Mouse (Mus musculus) lung, embryonic 14.5 days (tissue): ENCODE results near the gene Prickle2. TPM values are rescaled to one million over a fixed set of nuclear protein-coding genes. Genes with fewer than 3 reads are reported as not detected.
A peak's percentile ranks its signal among the peaks of the same experiment; 100 is the strongest.

Experiments used
- ATAC-seq: fragments of 200-750 bp; cut with Nextera tagmentation; 2 replicates; pipeline ENCODE4 v1.8.0; 2017; ENCODE audit warnings: mild to moderate bottlenecking, moderate TSS enrichment, moderate library complexity; ENCODE audit not compliant: insufficient read depth
- DNase-seq: peaks from one replicate; pipeline ENCODE4 v3.0.0-alpha.2; 2015
- H3K27ac ChIP-seq: fragments of 300-500 bp; sonication (generic); 2 replicates; pipeline ENCODE4 v1.5.1; 2014; ENCODE audit warnings: low read depth, mild to moderate bottlenecking, moderate library complexity
- H3K27me3 ChIP-seq: fragments of 300-500 bp; sonication (generic); 2 replicates; pipeline ENCODE4 v1.6.1; 2014; ENCODE audit warnings: low read length, control low read depth; ENCODE audit not compliant: insufficient read depth
- H3K36me3 ChIP-seq: fragments of 300-500 bp; sonication (generic); 2 replicates; pipeline ENCODE4 v1.6.1; 2014; ENCODE audit warnings: control low read depth; ENCODE audit not compliant: insufficient read depth
- H3K4me1 ChIP-seq: fragments of 300-500 bp; sonication (generic); 2 replicates; pipeline ENCODE4 v1.6.1; 2014; ENCODE audit warnings: antibody characterized with exemption, control low read depth; ENCODE audit not compliant: insufficient read depth
- H3K4me2 ChIP-seq: fragments of 300-500 bp; sonication (generic); 2 replicates; pipeline ENCODE4 v1.6.1; 2014; ENCODE audit warnings: mild to moderate bottlenecking
- H3K4me3 ChIP-seq: fragments of 300-500 bp; sonication (generic); 2 replicates; pipeline ENCODE4 v1.5.1; 2014; ENCODE audit warnings: low read depth, low read length
- H3K9ac ChIP-seq: fragments of 300-500 bp; sonication (generic); 2 replicates; pipeline ENCODE4 v1.6.1; 2014
- H3K9me3 ChIP-seq: fragments of 300-500 bp; sonication (generic); 2 replicates; pipeline ENCODE4 v1.6.1; 2016; ENCODE audit warnings: low read depth, low read length, control low read depth
- CTCF ChIP-seq: IDR thresholded peaks from 2 replicates; pipeline ENCODE4 v1.5.1; 2016; ENCODE audit warnings: antibody characterized with exemption, low read depth
- WGBS: fragments of 180-500 bp; shearing (Covaris S2); extraction: QIAGEN DNeasy Blood & Tissue Kit; methylation state at CpG from one replicate; pipeline ENCODE4 v1.1.7; 2014; 5-methylcytosine and 5-hydroxymethylcytosine counted together
- polyA plus RNA-seq: library from polyadenylated mRNA; unstranded; fragments of >200 nt; fragmentation: Nextera tagmentation; extraction: Ambion mirVana; gene quantifications from 2 replicates; pipeline ENCODE4 v1.2.1, GENCODE M21; 2014

The Prickle2 gene
- polyA plus RNA-seq, 1 experiment from 2014 or later: 11.0 TPM

- no peaks in the 10 kb centered on the region for H3K9me3 ChIP-seq
- no peaks in the 10 kb centered on the region for H3K36me3 ChIP-seq
- no peak for TF ChIP-seq CTCF
- WGBS: 76% methylated on average over 5 of the region's 5 CpGs
- H3K9ac ChIP-seq: no peak overlapping the region
- no peaks in the 10 kb centered on the region for H3K27me3 ChIP-seq
- no peak overlapping the region for H3K4me3 ChIP-seq
- ATAC-seq: no peak
- DNase-seq: no peak
- H3K4me2 ChIP-seq: no peak overlapping the region
- no peak overlapping the region for H3K27ac ChIP-seq
- H3K4me1 ChIP-seq: no peaks in the 10 kb centered on the region
Observed at GRCm38 (mm10) chr6:92670518-92671147, 35.3 kb downstream of the Prickle2 start.

GRCm38 (mm10) chr6:92669623-92670022 lies 36.3 kb downstream of the Prickle2 start:
- no peak for DNase-seq
- ATAC-seq: no peak
- TF ChIP-seq CTCF: peak; percentile 9; the same call in 1 of the 2 replicates
- H3K27me3 ChIP-seq: no peaks in the 10 kb centered on the region
- H3K4me3 ChIP-seq: no peak overlapping the region
- WGBS: 84% methylated on average over 3 of the region's 3 CpGs
- no peak overlapping the region for H3K4me2 ChIP-seq
- H3K4me1 ChIP-seq: 0 out of 2 replicates have a peak, but pooled peaks cover 3% of the 10 kb centered on the region
- H3K9me3 ChIP-seq: no peaks in the 10 kb centered on the region
- no peaks in the 10 kb centered on the region for H3K36me3 ChIP-seq
- H3K9ac ChIP-seq: no peak overlapping the region
- no peak overlapping the region for H3K27ac ChIP-seq

GRCm38 (mm10) chr6:92667544-92667943 lies 38.4 kb downstream of the Prickle2 start:
- ATAC-seq (no peak), DNase-seq (no peak)
- H3K9ac ChIP-seq: no peak overlapping the region
- no peaks in the 10 kb centered on the region for H3K36me3 ChIP-seq
- no peak for TF ChIP-seq CTCF
- no peak overlapping the region for H3K27ac ChIP-seq
- H3K4me1 ChIP-seq: 0 out of 2 replicates have a peak, but pooled peaks cover 3% of the 10 kb centered on the region
- WGBS: 61% methylated on average over 3 of the region's 3 CpGs
- no peak overlapping the region for H3K4me3 ChIP-seq
- H3K9me3 ChIP-seq: no peaks in the 10 kb centered on the region
- H3K27me3 ChIP-seq: no peaks in the 10 kb centered on the region
- H3K4me2 ChIP-seq: no peak overlapping the region

- TF ChIP-seq CTCF: peak; percentile 77
- Histone ChIP-seq H3K27me3 (no peaks in the 10 kb centered on the region), H3K4me2 (no peak overlapping the region), H3K9ac (no peak overlapping the region), H3K4me1 (0 out of 2 replicates have a peak, but pooled peaks cover 3% of the 10 kb centered on the region), H3K9me3 (no peaks in the 10 kb centered on the region), H3K4me3 (no peak overlapping the region), H3K36me3 (no peaks in the 10 kb centered on the region), H3K27ac (no peak overlapping the region)
- 6% methylated on average over 1 of the region's 1 CpGs for WGBS
- DNase-seq (peak; percentile 92), ATAC-seq (peak; percentile 47; the same call in 1 of the 2 replicates)
Observed at GRCm38 (mm10) chr6:92665530-92665989, 40.4 kb downstream of the Prickle2 start.

DNA sequence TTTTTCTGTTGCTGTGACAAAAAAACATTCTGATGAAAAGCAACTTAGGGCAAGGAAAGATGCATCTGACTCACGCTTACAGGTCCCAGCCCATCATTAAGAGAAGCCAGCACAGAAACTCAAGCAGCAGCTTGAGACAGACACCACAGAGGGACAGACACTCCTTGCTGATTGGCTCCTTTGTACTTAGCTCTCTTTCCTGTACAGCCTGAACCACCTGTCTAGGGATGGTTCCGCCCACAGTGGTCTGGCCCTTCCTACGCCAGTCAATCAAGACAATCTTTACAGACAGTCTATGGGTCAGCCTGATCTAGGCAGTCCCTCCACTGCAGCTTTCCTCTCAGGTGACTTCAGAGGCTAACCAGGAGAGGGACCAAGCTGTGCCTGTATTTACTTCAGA lies 42.1 kb downstream of the Prickle2 start:
- 84% methylated on average over 3 of the region's 3 CpGs for WGBS
- DNase-seq (no peak), ATAC-seq (no peak)
- H3K4me2 ChIP-seq: no peak overlapping the region
- no peak overlapping the region for H3K4me3 ChIP-seq
- H3K27ac ChIP-seq: no peak overlapping the region
- no peaks in the 10 kb centered on the region for H3K9me3 ChIP-seq
- TF ChIP-seq CTCF: no peak
- H3K4me1 ChIP-seq: 0 out of 2 replicates have a peak, but pooled peaks cover 3% of the 10 kb centered on the region
- no peak overlapping the region for H3K9ac ChIP-seq
- no peaks in the 10 kb centered on the region for H3K27me3 ChIP-seq
- no peaks in the 10 kb centered on the region for H3K36me3 ChIP-seq

GRCm38 (mm10) chr6:92663433-92663832 lies 42.5 kb downstream of the Prickle2 start:
- Histone ChIP-seq H3K36me3 (no peaks in the 10 kb centered on the region), H3K9me3 (no peaks in the 10 kb centered on the region), H3K9ac (no peak overlapping the region), H3K4me3 (no peak overlapping the region), H3K4me1 (0 out of 2 replicates have a peak, but pooled peaks cover 3% of the 10 kb centered on the region), H3K4me2 (no peak overlapping the region), H3K27me3 (no peaks in the 10 kb centered on the region), H3K27ac (no peak overlapping the region)
- no peak for ATAC-seq
- no peak for TF ChIP-seq CTCF
- DNase-seq: no peak
- 59% methylated on average over 4 of the region's 4 CpGs for WGBS

DNA sequence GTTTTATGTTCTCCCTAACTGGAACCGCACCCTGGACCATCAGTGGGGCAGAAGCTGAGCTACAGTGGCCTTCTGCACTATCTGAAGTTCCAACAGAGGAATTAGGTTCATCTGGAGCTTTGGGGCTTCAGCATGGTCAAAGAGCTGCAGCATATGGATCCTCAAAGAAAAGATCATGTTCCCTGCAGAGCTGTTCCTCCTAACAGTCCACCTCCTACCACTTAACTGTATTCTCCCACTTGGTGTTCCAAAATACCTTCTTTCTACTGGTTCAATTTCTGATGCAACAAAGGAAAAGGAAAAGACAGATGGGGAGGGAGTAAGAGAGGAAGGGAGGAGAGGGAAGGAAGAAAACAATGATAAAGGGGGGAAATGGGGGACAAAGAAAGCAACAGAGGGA lies 56.9 kb downstream of the Prickle2 start:
- no peak overlapping the region for H3K27ac ChIP-seq
- DNase-seq: no peak

More for the DNA sequence above, 56.9 kb downstream of the Prickle2 start:
- H3K27me3 ChIP-seq: no peaks in the 10 kb centered on the region
- WGBS: 82% methylated on average over 1 of the region's 1 CpGs
- H3K4me3 ChIP-seq: no peak overlapping the region
- no peaks in the 10 kb centered on the region for H3K36me3 ChIP-seq
- no peaks in the 10 kb centered on the region for H3K9me3 ChIP-seq
- H3K4me1 ChIP-seq: no peaks in the 10 kb centered on the region
- no peak overlapping the region for H3K9ac ChIP-seq
- H3K4me2 ChIP-seq: no peak overlapping the region
- no peak for ATAC-seq
- TF ChIP-seq CTCF: no peak
